Mouse (Mus musculus): ENCODE data around the gene Maz. TPM values are rescaled to one million over a fixed set of nuclear protein-coding genes. Genes with fewer than 3 reads are reported as not detected.
A peak's percentile ranks its signal among the peaks of the same experiment; 100 is the strongest.

Gene Maz
- polyA plus RNA-seq, 1 experiment: 23.3 TPM

DNA sequence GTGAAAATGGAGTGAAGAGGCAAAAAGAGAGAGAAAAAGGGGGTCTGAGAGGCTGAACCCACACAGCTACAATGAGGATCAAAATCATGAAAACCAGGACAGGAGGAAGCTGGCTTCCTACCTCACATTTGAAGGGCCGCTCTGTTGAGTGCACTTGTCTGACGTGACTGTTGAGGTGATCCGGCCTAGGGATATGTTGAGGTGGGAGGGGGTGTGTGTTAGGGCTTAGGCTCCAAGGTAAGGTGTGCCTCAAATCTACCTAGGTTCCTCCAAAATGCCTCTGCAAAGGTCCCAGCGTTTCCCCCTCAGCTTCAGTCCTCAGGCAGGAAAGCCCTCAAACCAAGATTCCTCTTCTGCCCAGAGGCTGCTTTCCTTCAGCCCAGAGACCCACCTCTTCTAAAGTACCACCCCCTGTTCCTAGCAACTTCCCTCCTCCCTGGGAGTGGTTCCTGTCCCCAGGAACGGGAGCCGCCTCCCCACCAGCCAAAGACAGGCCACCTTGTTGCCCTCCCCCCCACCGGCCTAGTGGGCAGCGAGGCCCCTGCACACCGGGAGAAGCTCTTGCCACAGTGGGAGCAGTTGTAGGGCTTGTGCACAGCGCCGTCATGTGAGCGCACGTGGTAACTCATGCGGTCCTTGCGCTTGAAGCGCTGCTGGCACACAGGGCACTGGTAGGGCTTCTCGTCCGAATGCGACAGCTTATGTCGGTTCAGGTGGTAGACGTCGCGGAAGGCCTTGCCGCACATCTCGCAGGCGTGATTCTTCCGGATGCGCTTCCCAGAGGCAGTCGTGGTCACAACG, 1.9 kb downstream of the Maz start:
- Histone ChIP-seq H3K27ac (replicated peaks; ENCODE audit: low read depth, low read length) (peak overlapping the region; percentile 36), H3K4me1 (ENCODE audit: control insufficient read depth, insufficient read depth, insufficient read length, low read length) (peaks cover 5% of the 10 kb centered on the region), H3K4me3 (ENCODE audit: insufficient read depth, low read depth, low read length) (peak overlapping the region; percentile 83)

DNA sequence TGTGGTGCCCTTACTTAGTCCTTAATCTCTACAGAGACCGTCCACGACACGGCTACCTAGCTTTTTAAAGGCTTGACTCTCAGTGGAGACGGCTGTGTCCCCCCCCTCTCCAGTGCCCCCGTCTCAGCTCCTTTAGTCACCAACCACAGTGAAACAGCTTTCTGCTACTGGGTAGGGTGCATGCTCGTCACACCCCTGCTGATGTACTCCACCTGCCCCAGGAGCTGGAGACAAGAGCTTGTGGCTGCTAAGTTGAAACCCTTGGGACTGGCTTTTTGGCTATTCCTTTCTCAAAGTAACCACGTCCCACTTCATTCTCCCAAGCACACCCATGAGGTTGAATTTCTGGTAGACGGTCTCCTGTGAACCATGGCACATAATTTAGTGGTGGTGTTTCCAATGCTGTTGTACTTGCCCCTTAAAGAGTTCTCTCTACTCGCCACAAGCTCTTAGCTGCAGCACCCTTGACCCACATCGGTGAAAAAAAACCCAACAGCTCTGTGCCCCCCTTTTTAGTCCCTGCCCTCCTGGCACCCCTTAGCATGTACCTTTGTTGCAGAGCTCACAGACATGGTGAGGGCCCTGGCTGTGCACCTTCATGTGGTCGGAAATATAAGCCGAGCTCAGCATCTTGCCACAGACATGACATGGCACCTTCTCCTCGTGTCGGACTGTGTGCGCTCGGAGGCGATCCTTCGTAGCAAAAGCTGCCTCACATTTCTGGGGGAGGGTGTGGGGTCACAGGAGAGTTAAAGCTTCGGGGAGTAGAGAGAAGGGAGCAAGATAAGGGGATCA, 2.7 kb downstream of the Maz start:
- no peak overlapping the region for H3K27ac ChIP-seq (replicated peaks; ENCODE audit: low read depth, low read length)
- H3K4me3 ChIP-seq (ENCODE audit: insufficient read depth, low read depth, low read length): no peak overlapping the region
- H3K4me1 ChIP-seq (ENCODE audit: control insufficient read depth, insufficient read depth, insufficient read length, low read length): peaks cover 5% of the 10 kb centered on the region

DNA sequence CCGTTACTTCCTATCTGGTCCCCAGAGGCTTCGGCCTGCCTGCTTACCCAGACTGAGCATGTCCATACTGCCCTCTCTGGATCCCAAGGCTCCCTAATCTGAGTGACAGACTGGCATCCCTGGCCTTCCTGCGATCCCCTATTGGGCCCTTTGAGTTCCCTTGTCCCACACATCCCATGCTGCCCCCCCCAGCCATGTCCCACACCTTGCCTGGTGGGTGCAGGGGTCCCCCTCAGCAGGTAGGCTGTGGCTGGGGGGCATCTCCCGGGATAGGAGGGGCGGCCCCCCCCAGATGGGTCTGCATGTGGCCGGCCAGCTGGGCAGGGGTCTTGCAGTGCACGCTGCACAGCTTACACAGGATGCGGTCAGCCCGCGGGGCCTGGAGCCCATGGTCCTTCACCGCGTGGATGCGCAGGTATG, 3.6 kb downstream of the Maz start:
- no peak overlapping the region for H3K27ac ChIP-seq (replicated peaks; ENCODE audit: low read depth, low read length)
- peaks cover 5% of the 10 kb centered on the region for H3K4me1 ChIP-seq (ENCODE audit: control insufficient read depth, insufficient read depth, insufficient read length, low read length)
- no peak overlapping the region; the same call in 1 of the 2 replicates for H3K4me3 ChIP-seq (ENCODE audit: insufficient read depth, low read depth, low read length)

DNA sequence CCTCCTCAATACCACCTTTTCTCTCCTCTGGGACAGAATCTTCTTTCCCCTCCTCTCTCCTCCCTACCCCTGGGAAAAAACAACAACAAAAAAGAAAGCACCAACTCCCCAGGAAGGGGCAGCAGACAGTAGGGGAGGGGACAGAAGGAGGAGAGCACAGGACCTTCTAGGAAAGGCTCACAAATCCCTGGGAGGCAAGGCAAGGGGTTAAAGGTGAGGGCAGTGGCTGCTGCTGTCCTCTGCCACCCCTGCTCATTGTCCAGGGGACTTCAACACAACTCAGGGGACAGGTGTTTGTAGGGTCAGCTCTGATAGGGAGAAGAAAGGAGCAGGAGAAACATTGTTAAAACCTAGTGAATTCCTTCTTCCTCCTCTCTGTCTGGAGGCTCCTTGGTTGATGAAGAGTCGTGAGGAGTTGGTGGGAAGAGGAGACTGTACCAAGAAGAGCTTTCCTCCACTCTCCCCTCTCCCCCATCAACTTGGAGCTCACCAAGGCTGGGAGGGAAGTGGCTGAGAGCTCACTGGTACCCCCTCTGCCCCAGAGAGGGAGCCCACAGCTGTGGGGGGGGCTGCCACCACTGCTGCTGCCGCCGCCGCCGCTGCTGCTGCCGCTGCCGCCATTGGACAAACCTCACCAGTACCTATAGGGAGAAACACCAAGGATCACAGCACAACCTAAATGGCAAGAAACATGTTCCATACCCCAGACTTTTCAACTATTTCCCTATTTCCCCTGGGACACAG, 4.1 kb downstream of the Maz start:
- Histone ChIP-seq H3K27ac (replicated peaks; ENCODE audit: low read depth, low read length) (no peak overlapping the region), H3K4me1 (ENCODE audit: control insufficient read depth, insufficient read depth, insufficient read length, low read length) (no peaks in the 10 kb centered on the region; the same call in none of the 2 replicates), H3K4me3 (ENCODE audit: insufficient read depth, low read depth, low read length) (no peak overlapping the region)

DNA sequence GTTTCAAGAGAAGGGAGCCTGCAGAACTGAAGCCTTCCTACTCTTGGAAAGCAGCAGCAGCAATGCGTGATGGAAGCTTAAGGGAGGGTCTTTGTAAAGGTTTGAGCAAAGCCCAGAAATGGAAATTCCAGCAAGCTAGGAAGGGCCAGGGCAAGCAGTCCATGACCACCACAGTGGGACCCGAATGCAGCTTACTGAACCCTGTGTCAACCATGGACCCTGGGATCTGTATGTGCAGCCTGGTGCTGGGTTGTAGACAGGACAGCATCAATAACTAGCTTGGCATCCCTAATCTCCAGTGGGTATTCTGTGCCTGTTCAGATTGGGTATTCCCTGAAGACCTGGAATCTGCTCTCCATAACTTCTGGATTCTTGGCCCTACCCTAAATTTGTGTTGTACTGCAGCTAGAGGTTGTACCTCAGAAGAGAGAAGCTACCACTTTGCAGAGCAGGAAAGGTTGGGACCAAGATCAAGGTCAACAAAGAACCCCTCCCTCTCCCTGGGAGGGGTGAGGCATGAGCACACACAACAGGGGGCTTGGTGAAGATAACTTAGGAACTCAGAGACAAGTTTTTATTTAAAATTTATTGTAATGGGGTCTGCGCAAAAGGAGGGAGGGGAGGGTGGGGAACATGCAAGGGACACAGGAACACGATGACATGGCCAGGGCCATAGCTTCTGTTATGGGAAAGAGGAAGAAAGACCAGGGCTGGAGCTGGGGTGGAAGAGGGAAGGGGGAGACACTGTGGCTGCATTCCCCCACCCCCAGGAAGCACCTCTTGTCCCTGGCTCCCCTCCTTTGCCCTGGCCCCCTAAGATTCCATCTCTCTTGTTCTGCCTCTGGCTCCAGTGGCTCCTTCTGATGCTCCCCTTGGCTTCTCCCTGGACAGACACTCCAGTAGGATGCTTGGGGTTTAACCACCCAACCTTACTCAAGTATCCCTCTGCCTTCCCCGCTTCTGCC, 5.0 kb downstream of the Maz start:
- Histone ChIP-seq H3K27ac (replicated peaks; ENCODE audit: low read depth, low read length) (no peak overlapping the region), H3K4me1 (ENCODE audit: control insufficient read depth, insufficient read depth, insufficient read length, low read length) (no peaks in the 10 kb centered on the region; the same call in none of the 2 replicates), H3K4me3 (ENCODE audit: insufficient read depth, low read depth, low read length) (no peak overlapping the region)

DNA sequence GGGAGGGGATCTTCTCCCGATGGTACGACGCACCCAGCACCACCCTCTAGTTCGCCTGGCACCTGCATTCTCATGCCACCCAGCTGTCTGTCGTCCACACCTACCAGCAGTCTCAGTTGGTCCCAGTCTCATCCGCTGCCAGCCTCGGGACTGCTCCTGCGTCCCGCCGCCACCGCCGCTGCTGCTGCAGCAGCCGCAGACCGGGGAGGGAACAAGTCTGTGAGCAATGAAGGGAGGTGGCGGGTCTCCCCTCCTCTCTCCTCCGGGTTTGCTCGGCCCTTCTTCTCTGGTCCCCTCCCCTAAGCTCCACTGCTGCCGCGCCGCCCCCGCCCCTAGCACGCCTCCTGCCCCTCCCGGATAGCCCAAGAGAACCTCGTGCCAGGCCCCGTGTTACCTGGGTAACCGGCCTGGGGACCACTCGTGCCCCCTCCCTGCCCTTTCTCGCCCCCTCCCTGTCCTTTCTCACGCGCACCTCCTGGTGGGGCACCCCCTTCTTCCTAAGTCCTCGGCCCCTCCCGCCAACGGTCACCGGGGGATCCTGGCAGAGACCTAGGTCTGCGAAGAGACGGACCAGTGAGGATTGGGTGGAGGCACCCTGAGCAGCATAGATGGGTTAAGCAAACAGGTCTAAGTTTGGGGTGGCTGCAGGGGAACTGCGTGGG, 5.8 kb downstream of the Maz start, which contains the start of the genes Gm42742 and Prrt2:
Gene Gm42742, minus strand, starts transcription at position 197 of the 662 bp plus-strand sequence.
Gene Prrt2, minus strand, starts transcription at position 311 of the 662 bp plus-strand sequence.
- H3K4me3 ChIP-seq (ENCODE audit: insufficient read depth, low read depth, low read length): peak within 1 kb of the TSS; percentile 39
- H3K27ac ChIP-seq (replicated peaks; ENCODE audit: low read depth, low read length): no peak within 1 kb of the TSS
- H3K4me1 ChIP-seq (ENCODE audit: control insufficient read depth, insufficient read depth, insufficient read length, low read length): peaks cover under 1% of the 10 kb centered on the region

DNA sequence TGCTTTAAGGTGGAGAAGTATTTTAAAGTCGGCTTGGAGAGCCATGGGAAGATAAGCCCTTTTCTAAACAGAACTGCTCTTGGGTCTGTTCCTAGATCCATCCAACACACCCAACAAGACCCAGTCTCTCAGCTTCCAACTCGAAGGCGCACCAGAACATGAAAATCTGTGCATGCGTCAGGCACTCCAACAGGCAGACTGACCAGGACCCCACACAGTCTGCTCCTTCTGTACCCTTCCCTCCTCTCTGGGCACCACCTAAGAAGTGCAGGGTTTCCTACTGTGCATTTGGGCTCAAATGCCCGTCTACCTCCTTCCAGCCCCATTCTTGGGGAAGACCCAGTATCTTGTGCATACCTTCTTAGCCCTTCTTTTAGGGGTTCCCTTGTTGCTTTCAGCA, 6.3 kb downstream of the Maz start:
- H3K27ac ChIP-seq (replicated peaks; ENCODE audit: low read depth, low read length): no peak overlapping the region
- peaks cover 6% of the 10 kb centered on the region for H3K4me1 ChIP-seq (ENCODE audit: control insufficient read depth, insufficient read depth, insufficient read length, low read length)
- H3K4me3 ChIP-seq (ENCODE audit: insufficient read depth, low read depth, low read length): peak overlapping the region; percentile 39

DNA sequence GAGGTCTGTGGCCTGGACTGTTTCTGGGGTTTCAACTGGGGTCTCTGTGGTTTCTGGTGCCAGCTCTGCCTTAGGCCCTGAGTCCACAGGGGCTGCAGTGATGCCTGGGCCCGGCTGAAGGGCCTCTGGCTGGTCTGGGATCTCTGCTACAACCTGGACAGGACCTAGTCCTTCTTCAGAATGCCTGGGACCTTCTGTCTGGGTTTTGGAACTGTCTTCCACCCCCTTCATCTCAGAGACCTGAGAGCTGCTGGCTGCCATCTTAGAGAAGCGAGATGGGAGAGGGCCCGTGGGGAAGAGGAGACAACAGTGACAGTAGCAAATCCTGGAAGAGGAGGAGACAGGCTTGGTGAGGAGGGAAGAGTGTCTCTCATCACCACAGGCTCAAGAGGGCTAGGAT, 6.8 kb downstream of the Maz start:
- Histone ChIP-seq H3K27ac (replicated peaks; ENCODE audit: low read depth, low read length) (no peak overlapping the region), H3K4me1 (ENCODE audit: control insufficient read depth, insufficient read depth, insufficient read length, low read length) (peaks cover 8% of the 10 kb centered on the region), H3K4me3 (ENCODE audit: insufficient read depth, low read depth, low read length) (peak overlapping the region; percentile 39)

DNA sequence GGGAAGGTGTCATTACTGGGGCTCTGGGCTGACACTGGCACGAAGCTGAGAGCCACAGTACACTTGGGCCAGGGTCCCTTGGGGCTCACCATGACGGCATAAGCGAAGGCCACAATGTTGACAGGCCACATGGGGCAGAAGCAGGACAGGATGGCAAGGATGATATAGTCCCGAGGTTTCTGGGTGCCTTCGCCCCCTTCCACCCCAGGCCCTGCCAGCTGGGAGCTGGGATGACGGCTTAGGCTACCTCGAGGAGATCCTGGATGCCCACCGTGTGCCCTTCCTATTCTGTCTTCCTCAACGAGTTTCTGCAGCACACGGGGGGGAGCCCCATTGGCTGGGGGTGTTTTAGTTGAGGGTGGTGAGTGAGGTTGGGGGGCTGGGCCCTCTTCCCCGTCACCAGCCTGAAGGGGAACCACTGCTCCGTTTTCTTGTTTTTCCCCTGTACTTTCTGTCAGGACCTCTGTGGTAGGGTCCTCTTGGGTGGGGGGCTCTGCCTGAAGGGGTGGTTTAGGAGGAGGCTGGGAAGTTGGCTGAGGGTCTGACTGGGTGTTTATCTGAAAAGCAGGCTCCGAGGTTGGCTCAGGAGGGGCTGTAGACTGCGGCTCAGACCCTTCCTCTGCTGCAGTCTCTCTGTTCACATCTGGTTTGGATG, 7.4 kb downstream of the Maz start:
- Histone ChIP-seq H3K4me1 (ENCODE audit: control insufficient read depth, insufficient read depth, insufficient read length, low read length) (peaks cover 9% of the 10 kb centered on the region), H3K4me3 (ENCODE audit: insufficient read depth, low read depth, low read length) (peak overlapping the region; percentile 39; the same call in 1 of the 2 replicates), H3K27ac (replicated peaks; ENCODE audit: low read depth, low read length) (no peak overlapping the region)

DNA sequence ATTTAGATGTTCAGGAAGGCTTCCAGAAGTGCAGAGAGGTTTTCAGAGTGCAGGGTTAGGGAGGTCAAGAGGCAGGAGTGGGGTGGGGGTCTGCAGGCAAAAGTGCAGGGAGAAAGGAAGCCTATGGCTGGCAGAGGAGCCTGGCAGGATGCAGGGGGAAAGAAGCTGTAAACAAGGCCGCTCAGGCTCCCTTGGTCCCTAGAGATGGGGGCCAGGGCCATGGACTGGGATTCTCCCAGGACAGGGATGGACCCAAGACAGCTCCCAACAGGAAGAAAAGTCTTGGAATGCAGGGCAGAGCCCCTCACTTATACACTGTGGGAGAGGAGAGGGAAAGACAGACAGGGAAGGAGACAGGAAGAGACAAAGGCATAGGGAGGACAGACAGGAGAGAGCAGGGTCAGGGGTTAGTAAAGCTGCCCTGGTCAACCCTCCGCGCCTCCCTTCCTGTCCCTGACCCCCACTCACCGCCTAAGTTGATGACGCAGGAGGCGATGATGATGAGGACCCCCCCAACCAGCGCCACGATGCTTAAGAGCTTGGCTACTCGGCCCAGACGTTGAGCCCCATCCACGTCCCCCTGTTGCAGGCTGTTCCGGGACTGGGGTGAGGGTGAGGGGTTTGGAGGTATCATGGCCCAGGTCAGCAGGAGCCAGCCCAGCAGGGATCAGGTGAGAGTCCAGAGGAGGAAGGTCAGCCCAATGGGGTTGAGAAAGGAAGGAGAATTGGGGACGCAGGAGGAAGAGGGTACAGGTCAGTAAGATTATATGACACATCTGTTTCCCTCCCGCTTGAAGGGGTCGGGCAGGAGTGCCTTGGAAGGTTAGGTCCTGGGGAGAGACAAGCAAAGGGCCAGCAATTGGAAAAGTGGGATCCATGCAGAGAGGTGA, 8.2 kb downstream of the Maz start:
- Histone ChIP-seq H3K27ac (replicated peaks; ENCODE audit: low read depth, low read length) (peak overlapping the region; percentile 45; the same call in 1 of the 2 replicates), H3K4me3 (ENCODE audit: insufficient read depth, low read depth, low read length) (peak overlapping the region; percentile 6; the same call in 1 of the 2 replicates), H3K4me1 (ENCODE audit: control insufficient read depth, insufficient read depth, insufficient read length, low read length) (peaks cover 9% of the 10 kb centered on the region)

DNA sequence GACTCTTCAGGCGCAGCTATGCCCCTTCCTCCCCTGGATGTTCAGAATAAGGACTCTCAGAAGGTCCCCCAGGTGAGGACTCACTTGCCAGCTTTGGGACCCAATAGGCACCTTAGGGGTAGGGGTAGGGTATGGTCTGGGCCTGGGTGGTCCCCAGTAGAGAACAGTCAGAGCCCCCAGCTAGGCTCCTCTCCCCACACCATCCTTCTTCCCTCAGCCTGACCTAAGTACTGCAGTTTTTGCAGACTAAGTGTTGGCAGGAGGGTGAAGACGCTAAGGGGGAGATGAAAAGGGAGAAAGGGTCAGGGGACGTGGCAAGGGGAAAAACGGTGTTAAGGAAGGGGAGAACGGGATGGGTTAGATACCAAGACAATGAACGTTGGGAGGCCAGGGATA, 8.9 kb downstream of the Maz start:
- Histone ChIP-seq H3K4me3 (ENCODE audit: insufficient read depth, low read depth, low read length) (no peak overlapping the region), H3K4me1 (ENCODE audit: control insufficient read depth, insufficient read depth, insufficient read length, low read length) (peaks cover 15% of the 10 kb centered on the region), H3K27ac (replicated peaks; ENCODE audit: low read depth, low read length) (0 out of 2 replicates have a peak overlapping the region, but pooled peaks have one; percentile 23)

All from brown adipose tissue, adult 24 weeks (tissue).